Mouse (Mus musculus) cortical plate, adult 2 months (tissue): ENCODE results near the gene Arcn1.

ENCODE experiments used
- CTCF ChIP-seq: fragments of 200-500 bp; IDR thresholded peaks from 2 replicates; pipeline ENCODE4 v1.5.1; 2011; ENCODE audit warnings: mild to moderate bottlenecking, control low read depth, low read length; ENCODE audit not compliant: insufficient read depth; ENCODE audit errors: extremely low read depth
- POLR2A ChIP-seq: fragments of 200-500 bp; IDR thresholded peaks from 2 replicates; pipeline ENCODE4 v1.6.1; 2011; ENCODE audit warnings: mild to moderate bottlenecking, low read length, control low read depth; ENCODE audit not compliant: insufficient read depth; ENCODE audit errors: extremely low read depth

DNA sequence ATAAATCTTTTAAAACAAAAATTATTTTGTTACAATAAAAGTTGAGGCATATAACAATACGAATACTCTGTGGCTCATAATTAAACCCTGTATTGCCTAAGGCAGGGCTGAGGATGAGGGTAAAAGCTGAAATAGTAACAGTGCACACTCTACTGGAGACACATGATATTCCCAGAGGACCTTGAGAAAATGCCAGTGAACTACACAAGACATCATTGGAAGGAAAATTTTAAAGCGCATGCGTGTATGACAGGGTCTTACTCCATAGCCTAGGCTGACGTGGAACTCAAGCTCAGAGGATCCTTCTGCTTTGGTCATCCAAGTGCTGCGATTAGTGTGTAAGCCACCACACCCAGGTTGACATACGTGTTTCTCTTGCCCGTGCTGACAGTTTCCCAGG is 19.2 kb downstream of the Arcn1 start:
- TF ChIP-seq CTCF, result peak; percentile 2; the same call in 1 of the 2 replicates
- TF ChIP-seq POLR2A, result no peak
